Mouse (Mus musculus): ENCODE data around the gene Smim5. TPM values are rescaled to one million over a fixed set of nuclear protein-coding genes. Genes with fewer than 3 reads are reported as not detected.

The Smim5 gene
- polyA plus RNA-seq (2012; rRNA removed; ENCODE audit: low replicate concordance) = 2.2 and 5.1 TPM in 2 replicates

GRCm38 (mm10) chr11:115899486-115900266 is at the start of gene Smim5:
Gene Smim5 (plus strand): TSS chr11:115899966.

GRCm38 (mm10) chr11:115858354-115858753 is 41.4 kb upstream of the Smim5 start, which contains the start of gene Myo15b:
Gene Myo15b (plus strand): TSS chr11:115858406.

GRCm38 (mm10) chr11:115911632-115912376 is 12.0 kb downstream of the Smim5 start, which contains the start of gene Smim6:
Gene Smim6 (plus strand): TSS chr11:115912017.

GRCm38 (mm10) chr11:115933108-115933746 is 33.5 kb downstream of the Smim5 start, which contains the start of the genes Sap30bp and Recql5:
Gene Sap30bp (plus strand): TSS chr11:115933282.
Gene Recql5 (minus strand): TSS chr11:115933477.

Other genes with a start within 250 kb of the Smim5 start
- gene Grb2, start 191.4 kb upstream of the Smim5 start, polyA plus RNA-seq (2012; rRNA removed; ENCODE audit: low replicate concordance) = 40.9 and 45.7 TPM in 2 replicates
- 52.5 and 77.3 TPM in 2 replicates for gene Tmem94, start 134.5 kb upstream of the Smim5 start, polyA plus RNA-seq (2012; rRNA removed; ENCODE audit: low replicate concordance)
- 39.5 and 48.4 TPM in 2 replicates for gene Caskin2, start 86.3 kb upstream of the Smim5 start, polyA plus RNA-seq (2012; rRNA removed; ENCODE audit: low replicate concordance)
- 21.7 and 39.4 TPM in 2 replicates for gene Tsen54, start 85.2 kb upstream of the Smim5 start, polyA plus RNA-seq (2012; rRNA removed; ENCODE audit: low replicate concordance)
- 16.3 and 41.0 TPM in 2 replicates for gene Llgl2, start 75.9 kb upstream of the Smim5 start, polyA plus RNA-seq (2012; rRNA removed; ENCODE audit: low replicate concordance)
- gene Myo15b, start 41.6 kb upstream of the Smim5 start, polyA plus RNA-seq (2012; rRNA removed; ENCODE audit: low replicate concordance) = 0.13 and 0.39 TPM in 2 replicates
- gene Smim6, start 12.1 kb downstream of the Smim5 start, polyA plus RNA-seq (2012; rRNA removed; ENCODE audit: low replicate concordance) = 0.16 and 0.94 TPM in 2 replicates
- 20.3 and 29.8 TPM in 2 replicates for gene Sap30bp, start 33.3 kb downstream of the Smim5 start, polyA plus RNA-seq (2012; rRNA removed; ENCODE audit: low replicate concordance)
- gene Recql5, start 33.5 kb downstream of the Smim5 start, polyA plus RNA-seq (2012; rRNA removed; ENCODE audit: low replicate concordance) = 19.0 and 25.1 TPM in 2 replicates
- 5.8 and 15.3 TPM in 2 replicates for gene Itgb4, start 74.7 kb downstream of the Smim5 start, polyA plus RNA-seq (2012; rRNA removed; ENCODE audit: low replicate concordance)
- gene Galk1, start 112.8 kb downstream of the Smim5 start, polyA plus RNA-seq (2012; rRNA removed; ENCODE audit: low replicate concordance) = 26.1 and 53.1 TPM in 2 replicates
- 78.9 and 242 TPM in 2 replicates for gene H3f3b, start 128.0 kb downstream of the Smim5 start, polyA plus RNA-seq (2012; rRNA removed; ENCODE audit: low replicate concordance)
- gene Unk, start 130.4 kb downstream of the Smim5 start, polyA plus RNA-seq (2012; rRNA removed; ENCODE audit: low replicate concordance) = 23.6 and 56.2 TPM in 2 replicates
- gene Unc13d, start 178.0 kb downstream of the Smim5 start, polyA plus RNA-seq (2012; rRNA removed; ENCODE audit: low replicate concordance) = 1.7 and 7.5 TPM in 2 replicates
- 189 and 264 TPM in 2 replicates for gene Wbp2, start 187.0 kb downstream of the Smim5 start, polyA plus RNA-seq (2012; rRNA removed; ENCODE audit: low replicate concordance)
- 41.1 and 61.3 TPM in 2 replicates for gene Trim47, start 227.2 kb downstream of the Smim5 start, polyA plus RNA-seq (2012; rRNA removed; ENCODE audit: low replicate concordance)
- gene Trim65, start 231.2 kb downstream of the Smim5 start, polyA plus RNA-seq (2012; rRNA removed; ENCODE audit: low replicate concordance) = 12.7 and 19.1 TPM in 2 replicates
- 43.3 and 80.0 TPM in 2 replicates for gene Mrpl38, start 238.9 kb downstream of the Smim5 start, polyA plus RNA-seq (2012; rRNA removed; ENCODE audit: low replicate concordance)

All from subcutaneous adipose tissue, adult 2 months (tissue).